19 mouse cellular contexts compared by ENCODE assay signal in the genomic region with DNA sequence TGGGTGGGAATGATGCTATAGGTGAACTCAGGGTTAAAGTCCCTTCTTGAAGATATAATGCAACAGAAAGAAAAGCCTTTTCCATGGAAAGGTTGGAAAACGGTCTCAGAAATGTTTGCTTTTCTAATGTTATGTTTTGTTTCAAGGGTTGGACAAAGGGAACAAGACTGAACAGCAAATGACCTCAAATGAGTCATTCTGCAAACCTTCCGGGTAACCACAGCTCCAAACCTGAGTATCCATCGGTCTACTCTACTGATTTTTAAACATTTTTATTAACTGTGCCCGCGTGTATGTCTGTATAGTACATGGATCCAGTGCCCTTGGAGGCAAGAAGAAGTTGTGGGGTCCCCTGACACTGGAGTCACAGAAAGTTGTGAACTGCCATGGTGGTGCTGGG.
DNase-seq lines count a peak whose midpoint lies in the region; ATAC-seq and TF ChIP-seq lines count a peak whose summit lies in the region.
"Had no signal": no experiment of that assay in that cellular context is flagged by ENCODE, and none has a peak within 500 bp of the region (broad histone marks: within the 10 kb centered on the region; RNA-seq: fewer than 3 reads in every experiment).

No protein-coding gene starts in this region.

- no peak for TF ChIP-seq CTCF in stomach, postnatal 0 days (IDR thresholded peaks at IDR 0.05; ENCODE audit: low read depth)

- no peak overlapping the region for H3K9ac ChIP-seq in stomach, postnatal 0 days (ENCODE audit: low read length)
- H3K9ac ChIP-seq: embryonic facial prominence, embryonic 12.5 days; forebrain, embryonic 13.5 days; forebrain, embryonic 15.5 days; forebrain, postnatal 0 days had no signal

- WGBS in stomach, postnatal 0 days, result 74% methylated on average over 5 of the region's 5 CpGs

- H3K4me3 ChIP-seq in stomach, postnatal 0 days (ENCODE audit: low read depth, low read length), result no peak overlapping the region
- H3K4me3 ChIP-seq: embryonic facial prominence, embryonic 10.5 days; embryonic facial prominence, embryonic 12.5 days; forebrain, embryonic 13.5 days; forebrain, embryonic 15.5 days had no signal

- H3K27ac ChIP-seq in stomach, postnatal 0 days (replicated peaks), result no peak overlapping the region
- H3K27ac ChIP-seq: embryonic facial prominence, embryonic 10.5 days; embryonic facial prominence, embryonic 12.5 days; forebrain, embryonic 13.5 days; forebrain, embryonic 15.5 days had no signal

- H3K36me3 ChIP-seq in stomach, postnatal 0 days (ENCODE audit: control insufficient read depth, insufficient read depth, low read length), result 0 out of 2 replicates have a peak, but pooled peaks cover 3% of the 10 kb centered on the region

- DNase-seq in 416B (ENCODE audit: low read depth), result peak; percentile 12
- DNase-seq in Muller cell, postnatal 12 days (ENCODE audit: inconsistent ontology term), result peak; percentile 47
- DNase-seq in stomach, postnatal 0 days (ENCODE audit: low spot score), result no peak
- DNase-seq in left cerebral cortex, postnatal 10 days (ENCODE audit: extremely low spot score in 1 of 2, low spot score in 2 of 2), result no peak
- DNase-seq in right cerebral cortex, postnatal 14 days, result no peak
- DNase-seq: adrenal gland, adult 2 months; adrenal gland, postnatal 10 days; adrenal gland, postnatal 25 days; cerebellum, adult 11 months; cerebellum, adult 18-20 months; cerebellum, adult 9-10 months; cerebellum, postnatal 10 days; cerebellum, postnatal 25 days; forebrain, postnatal 0 days had no signal

- intact Hi-C loops in left cerebral cortex, postnatal 10 days (cut with DNase I), result no loop called here

- ATAC-seq in stomach, postnatal 0 days (ENCODE audit: low FRiP score, low TSS enrichment), result peak; percentile 60; the same call in 1 of the 2 replicates
- no peak for ATAC-seq in CD4-positive, CD25-positive, alpha-beta regulatory T cell, adult 4 months
- ATAC-seq: forebrain, embryonic 13.5 days; forebrain, embryonic 15.5 days; forebrain, postnatal 0 days had no signal

- no peaks in the 10 kb centered on the region for H3K4me1 ChIP-seq in stomach, postnatal 0 days (replicated peaks; ENCODE audit: control insufficient read depth, insufficient read depth)

- no peaks in the 10 kb centered on the region for H3K27me3 ChIP-seq in stomach, postnatal 0 days (ENCODE audit: control insufficient read depth, insufficient read depth, low read length)
- H3K27me3 ChIP-seq: embryonic facial prominence, embryonic 12.5 days; forebrain, embryonic 13.5 days; forebrain, embryonic 15.5 days had no signal

- no peak for TF ChIP-seq EP300 in stomach, postnatal 0 days (optimal IDR thresholded peaks at IDR 0.05)

- no peaks in the 10 kb centered on the region for H3K9me3 ChIP-seq in stomach, postnatal 0 days (ENCODE audit: control insufficient read depth, low read length)
- H3K9me3 ChIP-seq: embryonic facial prominence, embryonic 10.5 days; embryonic facial prominence, embryonic 12.5 days; forebrain, embryonic 13.5 days; forebrain, embryonic 15.5 days had no signal

- no peak overlapping the region for H3K4me2 ChIP-seq in stomach, postnatal 0 days (replicated peaks; ENCODE audit: low read depth)
- H3K4me2 ChIP-seq: embryonic facial prominence, embryonic 12.5 days; forebrain, embryonic 13.5 days; forebrain, embryonic 15.5 days had no signal

Comparison
In these comparisons a context has a peak if more than half of its experiments do, and no peak if none do; other contexts are left out.
1. DNase-seq: peak in 416B (single experiment) and Muller cell, postnatal 12 days (single experiment); none in stomach, postnatal 0 days (single experiment), left cerebral cortex, postnatal 10 days (0 of 2) and right cerebral cortex, postnatal 14 days (single experiment).